Mouse (Mus musculus) myocyte (in vitro differentiated cells): Measurements from ENCODE around the gene Dvl1. TPM values are rescaled to one million over a fixed set of nuclear protein-coding genes. Genes with fewer than 3 reads are reported as not detected.

Experiments
- H3K27me3 ChIP-seq: one replicate; pipeline ENCODE4 v1.6.1; 2011; ENCODE audit not compliant: control insufficient read depth, insufficient read depth, insufficient read length
- H3K36me3 ChIP-seq: one replicate; pipeline ENCODE4 v1.6.1; 2011; ENCODE audit not compliant: control insufficient read depth, insufficient read depth
- H3K4me2 ChIP-seq: one replicate; pipeline ENCODE4 v1.6.1; 2011; ENCODE audit warnings: low read depth, control low read depth
- H3K4me3 ChIP-seq: one replicate; pipeline ENCODE4 v1.5.1; 2011; ENCODE audit warnings: mild to moderate bottlenecking, control low read depth, moderate library complexity
- H3K79me2 ChIP-seq: one replicate; pipeline ENCODE4 v1.6.1; 2011; ENCODE audit not compliant: control insufficient read depth, insufficient read depth
- H3ac ChIP-seq: one replicate; pipeline ENCODE4 v1.6.1; 2011; ENCODE audit not compliant: control insufficient read depth, insufficient read length
- CEBPB ChIP-seq: IDR thresholded peaks from 2 replicates; pipeline ENCODE4 v1.6.1; 2011; ENCODE audit warnings: mild to moderate bottlenecking, moderate library complexity; ENCODE audit not compliant: poor library complexity, insufficient read depth, severe bottlenecking
- E2F4 ChIP-seq: IDR thresholded peaks from one replicate; pipeline ENCODE4 v1.6.1; 2011; ENCODE audit warnings: mild to moderate bottlenecking, control low read depth, moderate library complexity; ENCODE audit not compliant: insufficient read depth
- MAX ChIP-seq: IDR thresholded peaks from one replicate; pipeline ENCODE4 v1.6.1; 2011; ENCODE audit warnings: low read depth, mild to moderate bottlenecking, control low read depth
- MYOD1 ChIP-seq, 3 experiments: IDR thresholded peaks; one replicate each; pipeline ENCODE4 v1.6.1; 2011; ENCODE audit warnings: control low read depth in 2 of 3, low read depth in 2 of 3, mild to moderate bottlenecking in 2 of 3, moderate library complexity in 1 of 3; ENCODE audit not compliant: insufficient read length in 2 of 3, control insufficient read depth in 1 of 3
- MYOG ChIP-seq, 3 experiments: IDR thresholded peaks; one replicate each; pipeline ENCODE4 v1.6.1; 2011; ENCODE audit warnings: control low read depth in 2 of 3, low read depth in 2 of 3, mild to moderate bottlenecking in 2 of 3; ENCODE audit not compliant: insufficient read length in 2 of 3, control insufficient read depth in 1 of 3, insufficient read depth in 1 of 3
- POLR2A ChIP-seq: IDR thresholded peaks from one replicate; pipeline ENCODE4 v1.6.1; 2011; ENCODE audit warnings: low read depth, mild to moderate bottlenecking, control low read depth, moderate library complexity; ENCODE audit not compliant: insufficient read length
- POLR2AphosphoS2 ChIP-seq: IDR thresholded peaks from one replicate; pipeline ENCODE4 v1.6.1; 2011; ENCODE audit warnings: low read depth, control low read depth; ENCODE audit not compliant: insufficient read length
- REST ChIP-seq: IDR thresholded peaks from one replicate; pipeline ENCODE4 v1.6.1; 2011; ENCODE audit warnings: mild to moderate bottlenecking, control low read depth, moderate library complexity; ENCODE audit not compliant: insufficient read depth, insufficient read length
- SRF ChIP-seq: IDR thresholded peaks from one replicate; pipeline ENCODE4 v1.6.1; 2011; ENCODE audit warnings: low read depth; ENCODE audit not compliant: control insufficient read depth, insufficient read length
- TCF12 ChIP-seq: IDR thresholded peaks from one replicate; pipeline ENCODE4 v1.6.1; 2011; ENCODE audit warnings: mild to moderate bottlenecking, control low read depth; ENCODE audit not compliant: poor library complexity, insufficient read depth, severe bottlenecking
- TCF3 ChIP-seq: IDR thresholded peaks from one replicate; pipeline ENCODE4 v1.6.1; 2011; ENCODE audit warnings: low read depth, control low read depth; ENCODE audit not compliant: insufficient read length
- USF1 ChIP-seq: IDR thresholded peaks from one replicate; pipeline ENCODE4 v1.6.1; 2011; ENCODE audit warnings: low read depth, mild to moderate bottlenecking, control low read depth, moderate library complexity
- polyA plus RNA-seq: library from polyadenylated mRNA; unstranded; fragments of >200 nt; fragmentation: generic; extraction: Trizol; gene quantifications from one replicate; pipeline ENCODE4 v1.2.1, GENCODE M21; 2012; ENCODE audit warnings: missing spikeins

Dvl1 gene
- polyA plus RNA-seq, 1 experiment = 98.4 TPM

GRCm38 (mm10) chr4:155847591-155848352 is 570 bp downstream of the Dvl1 start:
- no peaks in the 10 kb centered on the region for H3K27me3 ChIP-seq
- H3K4me3 ChIP-seq = peak overlapping the region; percentile 80
- H3K36me3 ChIP-seq = peaks cover 2% of the 10 kb centered on the region
- H3K79me2 ChIP-seq = peaks cover 45% of the 10 kb centered on the region
- no peak for TF ChIP-seq MAX
- no peak for TF ChIP-seq SRF
- no peak for TF ChIP-seq POLR2AphosphoS2
- peak in 2 of 3 experiments; percentile 20 to 51 for TF ChIP-seq MYOD1 (IDR thresholded peaks at IDR 0.05; ENCODE audit: control insufficient read depth in 1 of 3, insufficient read length in 2 of 3, low read depth in 2 of 3)
- TF ChIP-seq USF1 = no peak
- peak in 2 of 3 experiments; percentile 15 to 66 for TF ChIP-seq MYOG (IDR thresholded peaks at IDR 0.05; ENCODE audit: control insufficient read depth in 1 of 3, insufficient read depth in 1 of 3, insufficient read length in 2 of 3, low read depth in 2 of 3)
- TF ChIP-seq POLR2A = no peak
- TF ChIP-seq E2F4 = no peak
- TF ChIP-seq TCF12 = no peak
- H3ac ChIP-seq = peak overlapping the region; percentile 28
- peak overlapping the region; percentile 100 for H3K4me2 ChIP-seq

GRCm38 (mm10) chr4:155848434-155849095 is 1.4 kb downstream of the Dvl1 start:
- Histone ChIP-seq H3K79me2 (peaks cover 45% of the 10 kb centered on the region), H3ac (peak overlapping the region; percentile 28), H3K36me3 (no peaks in the 10 kb centered on the region), H3K27me3 (no peaks in the 10 kb centered on the region), H3K4me3 (peak overlapping the region; percentile 80), H3K4me2 (peak overlapping the region; percentile 100)
- no peak for TF ChIP-seq SRF
- TF ChIP-seq MYOG (IDR thresholded peaks at IDR 0.05; ENCODE audit: control insufficient read depth in 1 of 3, insufficient read depth in 1 of 3, insufficient read length in 2 of 3, low read depth in 2 of 3) = peak in 2 of 3 experiments; percentile 34 to 86
- no peak for TF ChIP-seq POLR2A
- peak in 2 of 3 experiments; percentile 59 to 93 for TF ChIP-seq MYOD1 (IDR thresholded peaks at IDR 0.05; ENCODE audit: control insufficient read depth in 1 of 3, insufficient read length in 2 of 3, low read depth in 2 of 3)
- TF ChIP-seq USF1 = no peak
- no peak for TF ChIP-seq REST
- no peak for TF ChIP-seq E2F4

GRCm38 (mm10) chr4:155849391-155849790 is 2.2 kb downstream of the Dvl1 start:
- Histone ChIP-seq H3ac (no peak overlapping the region), H3K4me2 (peak overlapping the region; percentile 100), H3K36me3 (no peaks in the 10 kb centered on the region), H3K79me2 (peaks cover 45% of the 10 kb centered on the region), H3K4me3 (peak overlapping the region; percentile 80), H3K27me3 (no peaks in the 10 kb centered on the region)
- no peak for TF ChIP-seq CEBPB
- no peak for TF ChIP-seq MYOD1 (IDR thresholded peaks at IDR 0.05; ENCODE audit: control insufficient read depth in 1 of 3, insufficient read length in 2 of 3, low read depth in 2 of 3)
- no peak for TF ChIP-seq MAX
- TF ChIP-seq E2F4 = no peak
- TF ChIP-seq TCF12 = no peak
- no peak for TF ChIP-seq POLR2A
- no peak for TF ChIP-seq USF1
- no peak for TF ChIP-seq SRF
- no peak for TF ChIP-seq POLR2AphosphoS2
- no peak for TF ChIP-seq MYOG (IDR thresholded peaks at IDR 0.05; ENCODE audit: control insufficient read depth in 1 of 3, insufficient read depth in 1 of 3, insufficient read length in 2 of 3, low read depth in 2 of 3)
- no peak for TF ChIP-seq TCF3
- TF ChIP-seq REST = no peak

GRCm38 (mm10) chr4:155849792-155850451 is 2.7 kb downstream of the Dvl1 start:
- Histone ChIP-seq H3K36me3 (no peaks in the 10 kb centered on the region), H3K4me2 (peak overlapping the region; percentile 100), H3ac (no peak overlapping the region), H3K79me2 (peaks cover 45% of the 10 kb centered on the region), H3K27me3 (no peaks in the 10 kb centered on the region), H3K4me3 (no peak overlapping the region)
- no peak for TF ChIP-seq CEBPB
- TF ChIP-seq POLR2AphosphoS2 = no peak
- no peak for TF ChIP-seq SRF
